Mouse (Mus musculus) CH12.LX (cell line): ENCODE results near the gene Vmn1r180. TPM values are rescaled to one million over a fixed set of nuclear protein-coding genes. Genes with fewer than 3 reads are reported as not detected.
"Not testable (repeated sequence)": the region's sequence is repeated elsewhere in the genome, so short reads cannot be mapped to it uniquely, and the experiment has no call there.

Source experiments
- DNase-seq: peaks from one replicate; pipeline ENCODE4 v3.0.0-alpha.2; 2013; ENCODE audit errors: extremely low read depth
- H3K27ac ChIP-seq: 2 replicates; pipeline ENCODE4 v1.5.1; 2012; ENCODE audit warnings: low read depth, mild to moderate bottlenecking, control low read depth, moderate library complexity; ENCODE audit not compliant: insufficient read depth
- H3K27me3 ChIP-seq: replicated peaks from 2 replicates; pipeline ENCODE3; 2012; ENCODE audit warnings: inconsistent platforms
- H3K36me3 ChIP-seq, 2 experiments: replicated peaks in 1 of 2; 2 replicates each; pipeline versions ENCODE3 to v1.6.1; 2012; ENCODE audit warnings: inconsistent platforms in 1 of 2, low read length in 1 of 2, mild to moderate bottlenecking in 1 of 2, mixed read lengths in 1 of 2, moderate library complexity in 1 of 2; ENCODE audit not compliant: control insufficient read depth in 1 of 2, insufficient read depth in 1 of 2
- H3K4me1 ChIP-seq, 2 experiments: 2 replicates each; pipeline ENCODE4 v1.6.1; 2012; ENCODE audit warnings: inconsistent platforms in 1 of 2, moderate library complexity in 1 of 2; ENCODE audit not compliant: insufficient read depth in 2 of 2, control insufficient read depth in 1 of 2
- H3K4me2 ChIP-seq: 2 replicates; pipeline ENCODE4 v1.6.1; 2012; ENCODE audit warnings: low read depth, mild to moderate bottlenecking, control low read depth; ENCODE audit not compliant: poor library complexity, insufficient read depth, severe bottlenecking
- H3K4me3 ChIP-seq, 3 experiments: fragments of 150-350 bp in 1 of 3; sonication (generic) in 1 of 3; replicated peaks in 1 of 3; 2 replicates each; pipeline versions ENCODE3 to v1.5.1; 2011 to 2012; ENCODE audit warnings: low read depth in 2 of 3, low read length in 2 of 3, mild to moderate bottlenecking in 2 of 3, moderate library complexity in 2 of 3, control low read depth in 1 of 3, improper control_type of control experiment in 1 of 3, inconsistent platforms in 1 of 3, mixed read lengths in 1 of 3; ENCODE audit not compliant: poor library complexity in 1 of 3
- H3K79me2 ChIP-seq: replicated peaks from 2 replicates; pipeline ENCODE4 v1.6.1; 2012; ENCODE audit warnings: mild to moderate bottlenecking, moderate library complexity; ENCODE audit not compliant: control insufficient read depth, poor library complexity, insufficient read depth, severe bottlenecking; ENCODE audit errors: extremely low read depth
- H3K9ac ChIP-seq: 2 replicates; pipeline ENCODE4 v1.6.1; 2012; ENCODE audit warnings: low read depth, mild to moderate bottlenecking, control low read depth, moderate library complexity; ENCODE audit not compliant: insufficient read depth
- H3K9me3 ChIP-seq: replicated peaks from 2 replicates; pipeline ENCODE3; 2012; ENCODE audit warnings: low read length, inconsistent platforms, mixed read lengths
- CTCF ChIP-seq, 2 experiments: IDR thresholded peaks in 1 of 2; conservative IDR thresholded peaks in 1 of 2; 2 replicates each; pipeline ENCODE4 v1.5.1; 2011 to 2012; ENCODE audit warnings: low read depth in 2 of 2, low read length in 2 of 2, improper control_type of control experiment in 1 of 2, inconsistent platforms in 1 of 2, mild to moderate bottlenecking in 1 of 2, moderate library complexity in 1 of 2
- ETS1 ChIP-seq: conservative IDR thresholded peaks from 2 replicates; pipeline ENCODE4 v1.6.1; 2012; ENCODE audit warnings: low read depth, mild to moderate bottlenecking, inconsistent platforms, low read length, improper control_type of control experiment, moderate library complexity
- GABPA ChIP-seq: IDR thresholded peaks from 2 replicates; pipeline ENCODE4 v1.6.1; 2012; ENCODE audit warnings: low read depth, low read length, improper control_type of control experiment, inconsistent platforms; ENCODE audit not compliant: insufficient replicate concordance
- JUND ChIP-seq: conservative IDR thresholded peaks from 2 replicates; pipeline ENCODE4 v1.6.1; 2011; ENCODE audit warnings: low read depth, low read length, improper control_type of control experiment
- MEF2A ChIP-seq: IDR thresholded peaks from 2 replicates; pipeline ENCODE4 v1.6.1; 2014; ENCODE audit warnings: low read depth, mild to moderate bottlenecking, inconsistent platforms, low read length, improper control_type of control experiment, borderline replicate concordance
- POLR2A ChIP-seq: IDR thresholded peaks from 2 replicates; pipeline ENCODE4 v1.6.1; 2011; ENCODE audit warnings: low read depth, mild to moderate bottlenecking, improper control_type of control experiment, low read length
- RAD21 ChIP-seq: IDR thresholded peaks from 2 replicates; pipeline ENCODE4 v1.6.1; 2011; ENCODE audit warnings: low read depth, mild to moderate bottlenecking, low read length, improper control_type of control experiment, moderate library complexity
- SMC3 ChIP-seq: IDR thresholded peaks from 2 replicates; pipeline ENCODE4 v1.6.1; 2011; ENCODE audit warnings: low read depth, low read length, improper control_type of control experiment
- TCF12 ChIP-seq: IDR thresholded peaks from 2 replicates; pipeline ENCODE4 v1.6.1; 2014; ENCODE audit warnings: low read depth, mild to moderate bottlenecking, inconsistent platforms, low read length, improper control_type of control experiment
- dilution Hi-C: fragments of 300-500 bp; cut with MboI; formaldehyde crosslinking; loops from 2 replicates; pipeline ENCODE4 v1.14.3; 2020; ENCODE audit warnings: low sequenced_read_pairs; ENCODE audit not compliant: extremely low pct_unique_long_range_greater_than_20kb, extremely low pct_ligation_motif_present
- in situ Hi-C: fragments of 300-500 bp; cut with MboI; formaldehyde crosslinking; loops from 3 replicates; pipeline ENCODE4 v1.14.3; 2019; ENCODE audit warnings: low sequenced_read_pairs, low pct_ligation_motif_present, low pct_unique_long_range_greater_than_20kb, mixed read lengths
- polyA plus RNA-seq: library from polyadenylated mRNA; unstranded; fragments of >175 nt; gene quantifications from 2 replicates; pipeline ENCODE4 v1.2.1, GENCODE M21; 2012; ENCODE audit warnings: low read depth; ENCODE audit not compliant: insufficient read length
- total RNA-seq, 2 experiments: library from RNA; depleted of rRNA; stranded (reverse); fragments of 300-350 nt in 1 of 2; fragments of >200 nt in 1 of 2; gene quantifications; 2 replicates each; pipeline ENCODE4 v1.2.3; 2012 to 2014

Gene Vmn1r180
- not detected in 2 replicates for total RNA-seq (2012; rRNA removed)
- total RNA-seq (2014; rRNA removed): not detected in 2 replicates
- polyA plus RNA-seq: not detected in 2 replicates

- no peak for DNase-seq
- no peak for TF ChIP-seq JUND
- in situ Hi-C loops: loop anchor here (25.0 kb wide), 1 partner anchor 437 kb away; the partner anchor contains the start of gene Smg9
- Histone ChIP-seq H3K36me3 (no peaks in the 10 kb centered on the region), H3K4me2 (no peak within 1 kb of the TSS), H3K79me2 (no peaks in the 10 kb centered on the region), H3K9ac (no peak within 1 kb of the TSS), H3K4me1 (no peaks in the 10 kb centered on the region), H3K27me3 (peaks cover 8% of the 10 kb centered on the region), H3K9me3 (no peaks in the 10 kb centered on the region), H3K27ac (no peak within 1 kb of the TSS), H3K4me3 (no peak within 1 kb of the TSS)
- dilution Hi-C loops: no loop called here
Measured at GRCm38 (mm10) chr7:23950332-23950731, at the start of gene Vmn1r180. Gene Vmn1r180, plus strand, starts transcription at chr7:23950632.

- Histone ChIP-seq H3K4me2 (no peak within 1 kb of the TSS), H3K27ac (no peak within 1 kb of the TSS), H3K27me3 (peaks cover 27% of the 10 kb centered on the region), H3K4me1 (no peaks in the 10 kb centered on the region), H3K9me3 (no peaks in the 10 kb centered on the region), H3K79me2 (no peaks in the 10 kb centered on the region), H3K9ac (no peak within 1 kb of the TSS), H3K36me3 (no peaks in the 10 kb centered on the region), H3K4me3 (no peak within 1 kb of the TSS)
- in situ Hi-C loops: no loop called here
- dilution Hi-C loops: no loop called here
- DNase-seq: no peak
- TF ChIP-seq RAD21 (no peak), JUND (no peak), GABPA (no peak), MEF2A (no peak), TCF12 (no peak), POLR2A (no peak), ETS1 (no peak)
Measured at GRCm38 (mm10) chr7:23926678-23927077, 23.8 kb upstream of the Vmn1r180 start, which contains the start of gene Vmn1r179. Gene Vmn1r179, plus strand, starts transcription at chr7:23926978.

GRCm38 (mm10) chr7:23968044-23968443 is 17.6 kb downstream of the Vmn1r180 start:
- peak; percentile 46 for TF ChIP-seq SMC3
- TF ChIP-seq RAD21: peak; percentile 45
- TF ChIP-seq CTCF (conservative IDR thresholded peaks at IDR 0.05 in 1 of 2, IDR thresholded peaks at IDR 0.05 in 1 of 2; ENCODE audit: low read depth in 2 of 2, low read length in 2 of 2): peak in 1 of 2 experiments; percentile 57; a peak in 2 of 4 replicates
- H3K9me3 ChIP-seq, H3K9ac ChIP-seq, H3K4me3 ChIP-seq, dilution Hi-C loops, H3K36me3 ChIP-seq, H3K4me2 ChIP-seq, H3K79me2 ChIP-seq, H3K4me1 ChIP-seq, H3K27ac ChIP-seq: not testable (repeated sequence)
- DNase-seq: peak; percentile 3
- in situ Hi-C loops: loop anchor here (25.0 kb wide), 1 partner anchor 419 kb away; the partner anchor contains the start of gene Smg9
- H3K27me3 ChIP-seq: peaks cover 40% of the 10 kb centered on the region

- H3K4me1 ChIP-seq, H3K79me2 ChIP-seq, H3K9me3 ChIP-seq, H3K36me3 ChIP-seq, H3K9ac ChIP-seq, H3K4me2 ChIP-seq, H3K27ac ChIP-seq, DNase-seq, dilution Hi-C loops, H3K4me3 ChIP-seq: not testable (repeated sequence)
- H3K27me3 ChIP-seq: peaks cover 52% of the 10 kb centered on the region
- in situ Hi-C loops: loop anchor here (25.0 kb wide), 1 partner anchor 413 kb away; the partner anchor contains the start of gene Smg9
Measured at GRCm38 (mm10) chr7:23974315-23974714, 23.9 kb downstream of the Vmn1r180 start, which contains the start of gene Vmn1r181. Gene Vmn1r181, plus strand, starts transcription at chr7:23974615.
